Mouse (Mus musculus) left cerebral cortex, adult 11 months (tissue): Measurements from ENCODE around the gene Rpp30.

Experiments
- DNase-seq: peaks from one replicate; pipeline ENCODE4 v3.0.0; 2022; ENCODE audit warnings: low spot score

Rpp30 gene

GRCm38 (mm10) chr19:36128440-36128839, 44.9 kb downstream of the Rpp30 start:
- DNase-seq, result no peak

GRCm38 (mm10) chr19:36129213-36129612, 45.7 kb downstream of the Rpp30 start:
- DNase-seq, result no peak

GRCm38 (mm10) chr19:36129643-36130042, 46.1 kb downstream of the Rpp30 start:
- DNase-seq, result no peak

GRCm38 (mm10) chr19:36130181-36130580, 46.7 kb downstream of the Rpp30 start:
- DNase-seq, result no peak

GRCm38 (mm10) chr19:36131990-36132389, 48.5 kb downstream of the Rpp30 start:
- no peak for DNase-seq

GRCm38 (mm10) chr19:36133064-36133463, 49.5 kb downstream of the Rpp30 start:
- DNase-seq, result no peak

GRCm38 (mm10) chr19:36133731-36134130, 50.2 kb downstream of the Rpp30 start:
- no peak for DNase-seq

- DNase-seq, result no peak
Observed at GRCm38 (mm10) chr19:36143571-36143970, 60.1 kb downstream of the Rpp30 start.

- DNase-seq, result no peak
Observed at GRCm38 (mm10) chr19:36148578-36148977, 65.1 kb downstream of the Rpp30 start.

- peak; percentile 13 for DNase-seq
Observed at GRCm38 (mm10) chr19:36150241-36151007, 66.9 kb downstream of the Rpp30 start.
